Mouse (Mus musculus): Measurements from ENCODE around the gene Kif24. TPM values are rescaled to one million over a fixed set of nuclear protein-coding genes. Genes with fewer than 3 reads are reported as not detected.

Kif24 gene
- polyA plus RNA-seq, 1 experiment, result 1.2 TPM

DNA sequence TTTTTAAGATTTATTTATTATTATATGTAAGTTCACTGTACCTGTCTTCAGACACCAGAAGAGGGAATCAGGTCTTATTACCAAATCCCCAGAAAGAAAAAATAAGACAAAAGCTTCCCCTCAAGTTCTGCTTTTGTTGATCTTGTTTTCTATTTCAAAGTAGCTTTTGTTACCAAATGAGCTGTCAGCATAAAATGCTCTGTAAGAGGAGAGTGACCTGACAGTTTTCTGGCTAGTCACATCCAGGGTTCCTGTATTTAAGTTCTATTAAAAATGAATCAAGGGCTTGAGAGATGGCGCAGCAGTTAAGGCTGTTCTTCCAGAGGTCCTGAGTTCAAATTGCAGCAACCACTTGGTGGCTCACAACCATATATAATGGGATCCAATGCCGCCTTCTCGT lies 103.6 kb downstream of the Kif24 start:
- no peaks in the 10 kb centered on the region for H3K9me3 ChIP-seq
- peaks cover 79% of the 10 kb centered on the region for H3K4me1 ChIP-seq
- no peak overlapping the region for H3K4me3 ChIP-seq (replicated peaks)
- peaks cover 47% of the 10 kb centered on the region for H3K36me3 ChIP-seq (replicated peaks; ENCODE audit: low read length)
- H3K27me3 ChIP-seq (replicated peaks), result no peaks in the 10 kb centered on the region
- TF ChIP-seq FLI1 (IDR thresholded peaks at IDR 0.05; ENCODE audit: low read length) (no peak), GATA1 (IDR thresholded peaks at IDR 0.05; ENCODE audit: borderline replicate concordance, low read length) (no peak)

DNA sequence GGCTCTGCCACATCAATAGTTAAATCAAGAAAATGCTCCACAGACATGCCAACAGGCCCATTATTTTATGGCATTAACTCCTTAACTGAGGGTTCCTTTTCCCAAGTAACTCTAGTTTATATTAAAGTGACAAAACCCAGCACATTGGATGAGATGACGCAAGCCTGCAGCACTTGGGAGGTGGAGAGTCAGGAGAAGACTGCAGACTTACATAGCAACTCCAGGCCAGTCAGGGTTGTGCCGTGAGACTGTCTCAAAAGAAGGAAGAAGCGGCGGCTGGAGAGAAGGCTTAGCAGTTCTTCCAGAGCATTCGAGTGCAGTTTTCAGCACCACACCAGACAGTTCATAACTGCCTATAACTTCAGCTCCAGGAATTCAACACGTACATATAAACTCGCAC lies 105.3 kb downstream of the Kif24 start:
- peaks cover 3% of the 10 kb centered on the region; the same call in 1 of the 2 replicates for H3K9me3 ChIP-seq
- no peaks in the 10 kb centered on the region for H3K27me3 ChIP-seq (replicated peaks)
- peak overlapping the region; percentile 53 for H3K4me3 ChIP-seq (replicated peaks)
- peaks cover 56% of the 10 kb centered on the region for H3K36me3 ChIP-seq (replicated peaks; ENCODE audit: low read length)
- TF ChIP-seq GATA1 (IDR thresholded peaks at IDR 0.05; ENCODE audit: borderline replicate concordance, low read length) (no peak), FLI1 (IDR thresholded peaks at IDR 0.05; ENCODE audit: low read length) (no peak)
- H3K4me1 ChIP-seq, result peaks cover 71% of the 10 kb centered on the region

DNA sequence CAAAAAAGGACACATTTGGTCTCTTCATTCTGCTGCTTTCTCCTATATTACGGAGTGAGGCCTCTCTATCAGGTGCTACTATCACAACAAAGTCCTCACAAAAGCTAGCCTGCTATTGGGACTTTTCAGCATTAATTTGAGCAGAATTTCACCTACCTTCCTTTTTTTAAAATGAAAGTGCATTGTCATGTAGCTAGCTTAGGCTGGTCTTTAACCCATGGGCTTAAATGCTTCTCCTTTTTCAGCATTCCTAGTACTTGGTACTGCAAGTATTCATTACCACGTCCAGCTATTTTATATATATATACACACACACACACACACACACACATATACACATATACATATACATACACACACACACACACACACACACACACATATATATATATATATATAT lies 106.0 kb downstream of the Kif24 start:
- H3K4me3 ChIP-seq (replicated peaks), result peak overlapping the region; percentile 59
- TF ChIP-seq FLI1 (IDR thresholded peaks at IDR 0.05; ENCODE audit: low read length) (no peak), GATA1 (IDR thresholded peaks at IDR 0.05; ENCODE audit: borderline replicate concordance, low read length) (no peak)
- H3K36me3 ChIP-seq (replicated peaks; ENCODE audit: low read length), result peaks cover 58% of the 10 kb centered on the region
- peaks cover 71% of the 10 kb centered on the region for H3K4me1 ChIP-seq
- peaks cover 3% of the 10 kb centered on the region; the same call in 1 of the 2 replicates for H3K9me3 ChIP-seq
- H3K27me3 ChIP-seq (replicated peaks), result no peaks in the 10 kb centered on the region

DNA sequence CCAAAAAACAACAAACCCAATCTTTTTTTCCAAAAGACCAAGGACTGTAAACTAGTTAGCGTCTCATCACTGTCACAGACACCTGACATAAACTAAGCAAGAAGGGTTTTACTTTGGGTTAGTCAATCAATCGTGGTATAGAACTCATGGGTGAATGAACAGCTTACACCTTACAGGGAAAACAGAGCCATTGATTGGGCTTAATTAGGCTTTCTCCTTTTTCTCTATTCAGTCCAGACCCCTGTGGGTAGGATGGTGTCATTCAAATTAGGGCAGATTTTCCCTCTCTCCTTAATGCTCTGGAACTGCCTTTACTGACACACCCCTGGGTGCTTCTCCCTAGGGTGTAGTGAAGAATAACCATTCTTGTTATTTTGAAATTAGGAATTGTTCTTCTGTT lies 107.5 kb downstream of the Kif24 start:
- Histone ChIP-seq H3K4me3 (replicated peaks) (no peak overlapping the region), H3K27me3 (replicated peaks) (no peaks in the 10 kb centered on the region), H3K36me3 (replicated peaks; ENCODE audit: low read length) (peaks cover 59% of the 10 kb centered on the region), H3K4me1 (peaks cover 71% of the 10 kb centered on the region), H3K9me3 (peaks cover 3% of the 10 kb centered on the region; the same call in 1 of the 2 replicates)
- TF ChIP-seq GATA1 (IDR thresholded peaks at IDR 0.05; ENCODE audit: borderline replicate concordance, low read length) (no peak), FLI1 (IDR thresholded peaks at IDR 0.05; ENCODE audit: low read length) (no peak)

DNA sequence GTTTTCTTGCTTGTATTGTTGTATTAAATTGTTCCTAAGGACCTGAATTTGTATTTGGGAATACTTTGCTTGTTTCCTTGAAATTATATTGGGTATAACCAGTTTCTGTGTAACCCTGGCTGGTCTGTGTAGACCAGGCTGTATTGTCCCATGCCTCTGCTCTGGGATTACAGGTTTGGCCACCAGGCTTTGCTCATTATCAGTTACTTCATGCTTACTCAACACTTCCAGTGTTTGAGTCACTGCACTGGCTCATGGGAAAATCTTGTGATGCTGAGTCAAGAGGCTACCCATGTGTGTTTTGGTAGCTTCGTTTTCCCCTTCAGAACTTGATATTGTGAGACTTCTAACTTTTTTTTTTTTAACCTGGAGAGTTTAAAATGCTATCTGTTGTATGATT lies 111.4 kb downstream of the Kif24 start:
- H3K9me3 ChIP-seq, result peaks cover 3% of the 10 kb centered on the region; the same call in 1 of the 2 replicates
- no peaks in the 10 kb centered on the region for H3K27me3 ChIP-seq (replicated peaks)
- no peak for TF ChIP-seq FLI1 (IDR thresholded peaks at IDR 0.05; ENCODE audit: low read length)
- TF ChIP-seq GATA1 (IDR thresholded peaks at IDR 0.05; ENCODE audit: borderline replicate concordance, low read length), result no peak
- peaks cover 52% of the 10 kb centered on the region for H3K36me3 ChIP-seq (replicated peaks; ENCODE audit: low read length)
- H3K4me3 ChIP-seq (replicated peaks), result no peak overlapping the region
- H3K4me1 ChIP-seq, result peaks cover 54% of the 10 kb centered on the region

DNA sequence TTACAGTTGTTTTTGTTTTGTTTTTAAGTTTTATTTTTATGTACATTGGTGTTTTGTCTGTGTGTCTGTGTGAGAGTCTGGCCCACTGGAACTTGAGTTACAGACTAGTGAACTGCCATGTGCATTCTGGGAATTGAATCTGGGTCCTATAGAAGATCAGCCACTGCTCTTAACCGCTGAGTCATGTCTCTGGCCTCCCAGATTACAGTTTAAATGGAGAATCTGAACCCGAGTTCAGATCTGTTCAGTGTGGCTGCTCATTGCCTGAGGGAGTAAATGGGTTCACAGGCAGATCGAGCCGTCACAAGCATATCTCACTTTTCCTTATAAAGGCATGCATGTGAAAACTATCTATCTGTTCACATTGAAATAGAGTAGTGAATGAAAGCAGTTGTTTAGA lies 111.9 kb downstream of the Kif24 start:
- TF ChIP-seq GATA1 (IDR thresholded peaks at IDR 0.05; ENCODE audit: borderline replicate concordance, low read length) (no peak), FLI1 (IDR thresholded peaks at IDR 0.05; ENCODE audit: low read length) (no peak)
- H3K27me3 ChIP-seq (replicated peaks), result no peaks in the 10 kb centered on the region
- H3K9me3 ChIP-seq, result peaks cover 3% of the 10 kb centered on the region; the same call in 1 of the 2 replicates

DNA sequence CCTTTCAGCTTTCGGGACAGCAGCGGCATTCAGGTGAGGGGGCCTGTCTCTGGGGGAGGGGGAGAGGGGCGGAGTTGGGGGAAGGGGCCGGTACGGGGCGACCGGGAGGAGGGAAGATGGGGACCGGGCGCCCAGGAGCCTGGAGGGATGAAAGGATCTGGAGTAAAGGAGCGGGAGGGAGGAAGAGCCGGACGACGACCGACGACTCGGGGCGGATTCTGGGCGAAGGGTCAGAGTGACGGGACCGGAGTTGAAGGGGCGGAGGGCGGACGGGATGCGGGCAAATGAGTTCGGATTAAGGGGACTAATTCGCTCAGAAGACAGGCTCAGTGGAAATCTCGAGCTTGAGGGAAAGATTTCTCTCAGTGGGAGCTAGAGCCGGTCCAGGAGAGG lies 115.5 kb downstream of the Kif24 start:
- TF ChIP-seq FLI1 (IDR thresholded peaks at IDR 0.05; ENCODE audit: low read length), result no peak
- Histone ChIP-seq H3K4me3 (replicated peaks) (peak overlapping the region; percentile 97), H3K27me3 (replicated peaks) (no peaks in the 10 kb centered on the region), H3K36me3 (replicated peaks; ENCODE audit: low read length) (peaks cover 15% of the 10 kb centered on the region), H3K4me1 (peaks cover 49% of the 10 kb centered on the region), H3K9me3 (no peaks in the 10 kb centered on the region)

More for the DNA sequence above, 111.9 kb downstream of the Kif24 start:
- Histone ChIP-seq H3K4me1 (peaks cover 54% of the 10 kb centered on the region), H3K4me3 (replicated peaks) (no peak overlapping the region), H3K36me3 (replicated peaks; ENCODE audit: low read length) (peaks cover 47% of the 10 kb centered on the region)

DNA sequence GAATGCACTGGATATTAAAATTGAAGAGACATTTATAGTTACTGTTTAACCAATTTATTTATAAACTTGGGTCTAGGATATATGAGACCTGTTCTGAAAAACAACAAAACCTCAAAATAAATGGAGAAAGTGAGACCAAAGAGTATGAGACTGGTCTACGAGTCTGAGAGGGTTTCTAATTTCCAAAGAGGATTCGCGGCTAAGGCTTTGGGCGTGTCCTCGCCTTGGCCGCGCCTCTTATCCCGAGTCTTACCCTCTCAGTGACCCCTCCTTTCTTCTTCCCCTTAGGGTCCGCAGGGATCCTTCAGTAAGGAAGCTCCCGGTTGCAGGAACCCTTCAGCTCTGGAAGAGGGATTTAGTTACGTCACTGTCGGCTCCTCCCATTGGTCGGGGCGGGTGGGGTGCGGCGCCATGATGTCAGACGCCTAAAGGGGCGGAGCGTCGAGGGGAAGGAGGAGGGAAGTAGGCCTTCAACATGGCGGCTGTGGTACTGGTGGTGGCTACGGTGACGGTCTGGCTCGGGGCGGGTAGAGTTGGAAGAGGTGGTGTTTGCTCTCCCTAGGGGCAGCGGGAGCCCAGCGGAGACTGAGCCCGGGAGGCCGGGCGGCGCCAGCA lies 116.0 kb downstream of the Kif24 start, which contains the start of gene Ubap1:
Gene Ubap1, plus strand, starts transcription at position 413 of the 615 bp plus-strand sequence.
- Histone ChIP-seq H3K4me1 (peaks cover 46% of the 10 kb centered on the region), H3K27me3 (replicated peaks) (no peaks in the 10 kb centered on the region), H3K9me3 (no peaks in the 10 kb centered on the region), H3K4me3 (replicated peaks) (peak within 1 kb of the TSS; percentile 97), H3K36me3 (replicated peaks; ENCODE audit: low read length) (peaks cover 12% of the 10 kb centered on the region)
- TF ChIP-seq FLI1 (IDR thresholded peaks at IDR 0.05; ENCODE audit: low read length) (no peak), GATA1 (IDR thresholded peaks at IDR 0.05; ENCODE audit: borderline replicate concordance, low read length) (no peak)

DNA sequence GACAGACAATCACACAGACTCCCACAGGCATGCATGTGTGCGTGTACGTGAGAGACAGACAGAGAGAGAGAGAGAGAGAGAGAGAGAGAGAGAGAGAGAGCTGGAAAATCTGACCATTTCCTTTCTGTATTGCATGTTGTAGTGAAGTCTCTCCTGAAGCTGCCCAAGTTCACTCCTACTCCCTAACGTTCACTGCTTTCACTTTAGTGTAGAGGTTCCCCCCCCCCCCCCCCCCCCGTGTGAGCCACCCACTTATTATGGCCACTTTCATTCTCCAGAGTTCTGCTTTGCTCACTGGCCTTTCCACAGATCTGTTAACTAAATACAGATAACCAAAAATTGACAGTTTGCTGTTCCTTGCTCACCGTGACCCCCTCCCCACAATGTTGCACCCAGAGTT lies 116.8 kb downstream of the Kif24 start:
- Histone ChIP-seq H3K4me1 (peaks cover 38% of the 10 kb centered on the region), H3K27me3 (replicated peaks) (no peaks in the 10 kb centered on the region), H3K4me3 (replicated peaks) (peak overlapping the region; percentile 97), H3K36me3 (replicated peaks; ENCODE audit: low read length) (peaks cover 12% of the 10 kb centered on the region), H3K9me3 (no peaks in the 10 kb centered on the region)
- TF ChIP-seq FLI1 (IDR thresholded peaks at IDR 0.05; ENCODE audit: low read length) (no peak), GATA1 (IDR thresholded peaks at IDR 0.05; ENCODE audit: borderline replicate concordance, low read length) (no peak)

DNA sequence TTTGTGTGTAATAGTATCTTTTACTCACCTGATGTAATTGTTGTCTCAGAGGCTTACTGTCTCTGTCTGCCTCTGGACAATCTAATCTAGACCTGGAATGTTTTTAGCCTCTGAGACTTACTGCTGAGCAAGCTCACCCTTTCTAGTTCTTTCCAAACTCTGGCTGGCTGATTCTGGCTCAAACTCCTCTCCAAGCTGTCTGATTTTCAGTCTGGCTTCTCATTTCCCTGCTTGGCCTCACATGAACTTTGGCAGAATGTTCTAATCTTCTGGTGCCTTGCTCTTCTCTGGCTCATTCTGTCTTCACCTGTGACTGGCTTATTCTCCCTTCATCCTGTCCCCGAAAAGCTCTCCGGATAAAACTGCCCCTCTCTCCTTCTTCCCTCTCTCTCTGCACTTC lies 118.7 kb downstream of the Kif24 start:
- TF ChIP-seq FLI1 (IDR thresholded peaks at IDR 0.05; ENCODE audit: low read length) (no peak), GATA1 (IDR thresholded peaks at IDR 0.05; ENCODE audit: borderline replicate concordance, low read length) (no peak)
- Histone ChIP-seq H3K4me1 (peaks cover 31% of the 10 kb centered on the region), H3K27me3 (replicated peaks) (no peaks in the 10 kb centered on the region), H3K9me3 (no peaks in the 10 kb centered on the region), H3K36me3 (replicated peaks; ENCODE audit: low read length) (peaks cover 2% of the 10 kb centered on the region), H3K4me3 (replicated peaks) (no peak overlapping the region)
